Mouse (Mus musculus): ENCODE results near the gene Clec1b. TPM values are rescaled to one million over a fixed set of nuclear protein-coding genes. Genes with fewer than 3 reads are reported as not detected.

Clec1b gene
- total RNA-seq (2021) (1 to 10 TPM; 1.5 to 5.7 TPM), polyA plus RNA-seq (2012; rRNA removed) (1.7 and 2.8 TPM in 2 replicates)
- long read RNA-seq, partial matches to known transcripts = 0 of 1 reads
- long read RNA-seq, other reads (novel, unspliced or antisense) = 0 of 1 reads

GRCm38 (mm10) chr6:129396997-129397396, at the start of gene Clec1b:
Clec1b (plus strand) TSS chr6:129397297.
- no peak for DNase-seq
- Histone ChIP-seq H3K36me3 (ENCODE audit: control insufficient read depth, insufficient read depth, low read length) (peaks cover 2% of the 10 kb centered on the region; the same call in 1 of the 2 replicates), H3K4me1 (ENCODE audit: control insufficient read depth, insufficient read depth, low read length) (peaks cover 3% of the 10 kb centered on the region), H3K9ac (ENCODE audit: low read depth, low read length) (no peak within 1 kb of the TSS), H3K27ac (no peak within 1 kb of the TSS), H3K27me3 (ENCODE audit: control insufficient read depth, insufficient read depth, low read length) (no peaks in the 10 kb centered on the region), H3K79me2 (replicated peaks; ENCODE audit: control insufficient read depth, insufficient read depth, low read length) (no peaks in the 10 kb centered on the region), H3K4me3 (no peak within 1 kb of the TSS)
- WGBS = 43% methylated on average over 8 of the region's 8 CpGs
- no peak for TF ChIP-seq CTCF (IDR thresholded peaks at IDR 0.05)
- no peak for TF ChIP-seq POLR2A (IDR thresholded peaks at IDR 0.05; ENCODE audit: insufficient read depth, low read depth, low read length)
- TF ChIP-seq EP300 (IDR thresholded peaks at IDR 0.05; ENCODE audit: insufficient read depth, low read depth, low read length) = no peak
- intact Hi-C loops (cut with DNase I) = no loop called here

GRCm38 (mm10) chr6:129349524-129350352, 47.4 kb upstream of the Clec1b start:
- Histone ChIP-seq H3K4me1 (ENCODE audit: control insufficient read depth, insufficient read depth, low read length) (no peaks in the 10 kb centered on the region; the same call in 1 of the 2 replicates), H3K27me3 (ENCODE audit: control insufficient read depth, insufficient read depth, low read length) (no peaks in the 10 kb centered on the region), H3K36me3 (ENCODE audit: control insufficient read depth, insufficient read depth, low read length) (no peaks in the 10 kb centered on the region), H3K79me2 (replicated peaks; ENCODE audit: control insufficient read depth, insufficient read depth, low read length) (no peaks in the 10 kb centered on the region), H3K4me3 (no peak overlapping the region), H3K27ac (no peak overlapping the region), H3K9ac (ENCODE audit: low read depth, low read length) (no peak overlapping the region)
- 56% methylated on average over 4 of the region's 4 CpGs for WGBS
- intact Hi-C loops (cut with DNase I) = no loop called here
- DNase-seq = peak; percentile 21 to 26
- TF ChIP-seq POLR2A (IDR thresholded peaks at IDR 0.05; ENCODE audit: insufficient read depth, low read depth, low read length) = no peak
- no peak for TF ChIP-seq EP300 (IDR thresholded peaks at IDR 0.05; ENCODE audit: insufficient read depth, low read depth, low read length)
- no peak for TF ChIP-seq CTCF (IDR thresholded peaks at IDR 0.05)

GRCm38 (mm10) chr6:129351091-129351490, 46.0 kb upstream of the Clec1b start:
- Histone ChIP-seq H3K4me1 (ENCODE audit: control insufficient read depth, insufficient read depth, low read length) (no peaks in the 10 kb centered on the region; the same call in 1 of the 2 replicates), H3K36me3 (ENCODE audit: control insufficient read depth, insufficient read depth, low read length) (no peaks in the 10 kb centered on the region), H3K27me3 (ENCODE audit: control insufficient read depth, insufficient read depth, low read length) (no peaks in the 10 kb centered on the region), H3K27ac (no peak overlapping the region), H3K9ac (ENCODE audit: low read depth, low read length) (no peak overlapping the region), H3K4me3 (no peak overlapping the region), H3K79me2 (replicated peaks; ENCODE audit: control insufficient read depth, insufficient read depth, low read length) (no peaks in the 10 kb centered on the region)
- intact Hi-C loops (cut with DNase I) = no loop called here
- DNase-seq = no peak
- WGBS = 89% methylated on average over 3 of the region's 3 CpGs
- TF ChIP-seq CTCF (IDR thresholded peaks at IDR 0.05) (no peak), POLR2A (IDR thresholded peaks at IDR 0.05; ENCODE audit: insufficient read depth, low read depth, low read length) (no peak), EP300 (IDR thresholded peaks at IDR 0.05; ENCODE audit: insufficient read depth, low read depth, low read length) (no peak)

- WGBS = 97% methylated on average over 2 of the region's 2 CpGs
- DNase-seq = no peak
Observed at GRCm38 (mm10) chr6:129355774-129356173, 41.3 kb upstream of the Clec1b start.

GRCm38 (mm10) chr6:129356430-129356829, 40.7 kb upstream of the Clec1b start:
- H3K27me3 ChIP-seq (ENCODE audit: control insufficient read depth, insufficient read depth, low read length) = no peaks in the 10 kb centered on the region
- intact Hi-C loops (cut with DNase I) = no loop called here
- TF ChIP-seq POLR2A (IDR thresholded peaks at IDR 0.05; ENCODE audit: insufficient read depth, low read depth, low read length) (no peak), CTCF (IDR thresholded peaks at IDR 0.05) (no peak), EP300 (IDR thresholded peaks at IDR 0.05; ENCODE audit: insufficient read depth, low read depth, low read length) (no peak)

More at GRCm38 (mm10) chr6:129355774-129356173, 41.3 kb upstream of the Clec1b start:
- no peak for TF ChIP-seq EP300 (IDR thresholded peaks at IDR 0.05; ENCODE audit: insufficient read depth, low read depth, low read length)
- TF ChIP-seq CTCF (IDR thresholded peaks at IDR 0.05) = no peak
- TF ChIP-seq POLR2A (IDR thresholded peaks at IDR 0.05; ENCODE audit: insufficient read depth, low read depth, low read length) = no peak
- Histone ChIP-seq H3K4me1 (ENCODE audit: control insufficient read depth, insufficient read depth, low read length) (no peaks in the 10 kb centered on the region), H3K27me3 (ENCODE audit: control insufficient read depth, insufficient read depth, low read length) (no peaks in the 10 kb centered on the region), H3K27ac (no peak overlapping the region), H3K36me3 (ENCODE audit: control insufficient read depth, insufficient read depth, low read length) (no peaks in the 10 kb centered on the region), H3K9ac (ENCODE audit: low read depth, low read length) (no peak overlapping the region), H3K79me2 (replicated peaks; ENCODE audit: control insufficient read depth, insufficient read depth, low read length) (no peaks in the 10 kb centered on the region), H3K4me3 (no peak overlapping the region)
- intact Hi-C loops (cut with DNase I) = no loop called here

GRCm38 (mm10) chr6:129359515-129359914, 37.6 kb upstream of the Clec1b start:
- no peak for DNase-seq
- intact Hi-C loops (cut with DNase I) = no loop called here
- Histone ChIP-seq H3K27ac (no peak overlapping the region), H3K4me1 (ENCODE audit: control insufficient read depth, insufficient read depth, low read length) (no peaks in the 10 kb centered on the region), H3K36me3 (ENCODE audit: control insufficient read depth, insufficient read depth, low read length) (no peaks in the 10 kb centered on the region), H3K27me3 (ENCODE audit: control insufficient read depth, insufficient read depth, low read length) (no peaks in the 10 kb centered on the region), H3K79me2 (replicated peaks; ENCODE audit: control insufficient read depth, insufficient read depth, low read length) (no peaks in the 10 kb centered on the region), H3K9ac (ENCODE audit: low read depth, low read length) (no peak overlapping the region), H3K4me3 (no peak overlapping the region)
- 83% methylated on average over 2 of the region's 2 CpGs for WGBS
- TF ChIP-seq POLR2A (IDR thresholded peaks at IDR 0.05; ENCODE audit: insufficient read depth, low read depth, low read length) (no peak), CTCF (IDR thresholded peaks at IDR 0.05) (no peak), EP300 (IDR thresholded peaks at IDR 0.05; ENCODE audit: insufficient read depth, low read depth, low read length) (no peak)

More at GRCm38 (mm10) chr6:129356430-129356829, 40.7 kb upstream of the Clec1b start:
- Histone ChIP-seq H3K36me3 (ENCODE audit: control insufficient read depth, insufficient read depth, low read length) (no peaks in the 10 kb centered on the region), H3K4me1 (ENCODE audit: control insufficient read depth, insufficient read depth, low read length) (no peaks in the 10 kb centered on the region), H3K27ac (no peak overlapping the region), H3K9ac (ENCODE audit: low read depth, low read length) (no peak overlapping the region), H3K4me3 (no peak overlapping the region), H3K79me2 (replicated peaks; ENCODE audit: control insufficient read depth, insufficient read depth, low read length) (no peaks in the 10 kb centered on the region)
- no peak for DNase-seq

All from heart, adult 2 months (tissue).